Mouse (Mus musculus) adrenal gland, postnatal 36 days (tissue): ENCODE results near the gene Qpctl. TPM values are rescaled to one million over a fixed set of nuclear protein-coding genes. Genes with fewer than 3 reads are reported as not detected.

Experiments used
- DNase-seq, 2 experiments: peaks; one replicate each; pipeline ENCODE4 v3.0.0; 2021; ENCODE audit warnings: mixed read lengths in 1 of 2
- total RNA-seq, 2 experiments: library from RNA; stranded (reverse); gene quantifications; 2 replicates each; pipeline ENCODE4 v1.2.3; 2021

Gene Qpctl
- total RNA-seq, 2 experiments from 2014 or later, result 17.4 to 18.8 TPM

GRCm38 (mm10) chr7:19121686-19122085, 27.4 kb downstream of the Qpctl start:
- peak in 1 of 2 experiments; percentile 47 for DNase-seq

DNA sequence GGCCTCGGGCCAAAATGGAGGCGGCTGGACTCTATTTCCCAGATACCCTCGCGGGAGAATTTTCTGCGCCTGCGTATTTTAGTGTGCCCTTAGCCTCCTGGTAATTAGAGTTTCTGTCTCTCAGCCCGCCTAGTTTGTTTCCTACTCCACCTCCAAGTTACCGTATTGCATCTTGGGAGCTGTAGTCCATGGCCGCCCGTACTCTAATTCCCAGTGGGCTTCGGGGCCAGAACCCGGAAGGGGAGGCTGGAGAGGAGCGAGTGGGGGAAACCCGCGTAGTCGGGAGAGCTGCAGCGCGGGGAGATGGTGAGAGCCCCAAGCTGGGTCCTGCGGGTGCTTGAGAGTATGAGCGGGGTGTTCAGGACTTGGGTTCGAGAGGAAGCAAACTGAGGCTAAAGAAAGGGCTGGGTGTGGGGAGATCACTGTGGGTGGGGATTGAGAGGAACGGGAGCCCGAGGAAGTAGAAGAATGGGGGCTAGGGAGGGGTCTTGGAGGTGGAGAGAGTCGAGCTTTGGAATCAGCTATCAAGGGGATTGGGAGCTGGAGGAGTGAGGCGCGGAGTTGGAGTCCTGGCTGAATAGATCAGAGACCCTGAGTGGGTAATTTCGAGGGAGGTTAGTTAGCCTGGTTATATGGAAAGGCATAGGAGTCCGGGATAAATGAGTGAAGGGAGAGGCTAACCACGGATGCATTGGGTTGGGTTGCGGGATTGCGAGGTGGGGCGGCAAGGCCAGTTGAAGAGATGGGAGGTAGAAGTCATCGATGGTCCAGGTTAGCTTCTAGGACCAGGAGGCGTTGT, 29.3 kb downstream of the Qpctl start, which contains the start of gene Fbxo46:
Gene Fbxo46, plus strand, starts transcription at position 229 of the 799 bp plus-strand sequence.
- DNase-seq, result peak; percentile 93

DNA sequence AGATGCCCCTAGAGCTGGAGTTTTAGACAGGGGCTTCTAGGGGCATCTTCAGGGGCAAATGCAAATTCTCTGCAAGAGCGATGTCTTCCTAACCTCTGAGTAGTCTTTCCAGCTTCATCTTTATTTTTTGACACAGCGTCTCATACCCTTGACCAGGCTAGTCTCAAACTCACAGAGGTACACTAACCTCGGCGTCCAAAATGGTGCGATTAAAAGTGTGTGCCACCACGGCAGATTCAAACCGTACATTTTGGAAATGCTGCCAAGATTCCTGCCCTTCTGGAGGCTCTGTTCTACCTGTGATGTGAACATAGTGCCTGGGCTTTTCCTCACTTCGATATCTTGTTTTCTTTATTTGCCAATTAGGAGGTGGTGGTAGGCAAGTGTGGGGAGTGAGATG, 30.0 kb downstream of the Qpctl start:
- no peak for DNase-seq

DNA sequence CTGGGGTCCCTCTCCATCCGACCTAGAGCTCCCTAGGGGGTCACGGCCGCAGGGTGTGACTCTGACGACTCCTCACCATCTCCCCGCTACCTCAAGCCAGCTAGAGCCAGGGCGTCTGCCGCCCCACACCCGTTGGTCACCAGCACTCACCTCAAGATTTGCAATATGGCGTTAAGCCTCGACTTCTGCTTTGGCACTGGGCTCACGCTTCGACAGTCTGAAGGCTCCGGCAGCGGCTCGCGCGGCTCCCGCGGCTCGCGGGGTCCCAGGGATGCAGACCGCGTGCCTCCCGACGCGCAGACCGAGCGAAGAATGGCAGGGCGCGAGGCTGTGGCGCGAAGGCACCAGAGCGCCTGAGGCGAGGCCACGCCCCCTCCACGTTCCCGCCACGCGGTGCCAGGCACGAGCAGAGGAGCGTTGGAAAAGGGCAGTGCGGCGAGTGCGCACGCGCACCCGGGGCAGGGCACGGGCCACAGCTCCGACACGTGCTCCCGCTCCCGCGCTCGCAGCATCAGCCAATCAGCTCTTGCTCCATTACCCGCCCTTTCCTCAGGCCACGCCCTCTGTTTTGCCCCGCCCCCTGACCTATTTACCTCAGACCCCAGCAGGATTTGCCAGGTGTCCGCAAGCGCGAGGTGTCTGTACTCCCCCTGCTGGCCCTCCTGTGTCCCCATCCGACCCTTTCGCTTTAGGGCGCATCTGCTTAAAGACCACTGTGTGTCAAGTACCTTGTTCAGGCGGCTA, 30.9 kb downstream of the Qpctl start, which contains the start of gene Gm4969:
Gene Gm4969, minus strand, starts transcription at position 341 of the 744 bp plus-strand sequence.
- DNase-seq, result peak; percentile 58 to 68

- DNase-seq, result peak in 1 of 2 experiments; percentile 22
These were observed 39.5 kb downstream of the Qpctl start for GRCm38 (mm10) chr7:19109565-19109964.

- peak in 1 of 2 experiments; percentile 43 for DNase-seq
These were observed 41.7 kb downstream of the Qpctl start for GRCm38 (mm10) chr7:19107436-19107835.

GRCm38 (mm10) chr7:19104486-19104885, 44.6 kb downstream of the Qpctl start:
- no peak for DNase-seq

- no peak for DNase-seq
These were observed 45.4 kb downstream of the Qpctl start for GRCm38 (mm10) chr7:19103741-19104140.

DNA sequence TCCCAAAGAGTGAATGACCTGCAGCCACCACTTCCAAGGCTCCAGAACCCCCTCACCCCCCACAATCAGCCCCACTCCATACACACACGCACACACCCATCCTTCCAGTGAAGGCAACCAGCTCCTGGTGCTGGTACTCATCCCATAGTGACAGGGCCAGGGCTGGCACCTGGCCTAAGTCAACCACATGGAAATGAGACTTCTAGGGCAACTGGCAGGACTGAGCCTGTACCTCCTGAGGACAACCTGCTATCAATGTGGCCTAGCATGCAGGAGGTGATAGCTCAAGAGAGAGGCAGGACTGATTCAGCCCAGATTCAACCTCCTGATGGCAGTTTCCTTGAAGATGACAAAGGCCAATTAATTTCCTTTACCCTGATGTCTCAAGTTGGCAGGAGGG, 48.8 kb downstream of the Qpctl start:
- no peak for DNase-seq

GRCm38 (mm10) chr7:19098811-19099210, 50.3 kb downstream of the Qpctl start:
- DNase-seq, result no peak

DNA sequence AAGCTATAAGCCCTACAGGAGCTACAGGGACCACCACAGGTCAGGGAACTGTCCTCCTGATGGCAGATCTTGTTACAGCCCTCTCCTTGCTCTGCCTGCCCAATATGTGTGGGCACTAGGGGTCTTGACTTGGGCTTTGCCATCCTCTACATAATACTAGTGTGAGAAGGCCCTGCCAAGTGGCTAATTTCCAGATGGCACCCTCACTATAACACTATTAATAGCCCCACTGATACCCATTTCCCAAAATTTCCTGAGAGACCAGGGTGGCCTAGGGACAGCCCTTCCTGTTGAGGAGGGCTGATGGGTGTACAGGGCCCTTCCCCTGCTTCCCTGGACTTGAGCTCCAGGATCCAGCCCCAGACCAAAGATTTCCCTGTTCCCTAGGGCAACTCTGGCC, 51.2 kb downstream of the Qpctl start:
- no peak for DNase-seq

- no peak for DNase-seq
These were observed 51.9 kb downstream of the Qpctl start for GRCm38 (mm10) chr7:19097217-19097616.

DNA sequence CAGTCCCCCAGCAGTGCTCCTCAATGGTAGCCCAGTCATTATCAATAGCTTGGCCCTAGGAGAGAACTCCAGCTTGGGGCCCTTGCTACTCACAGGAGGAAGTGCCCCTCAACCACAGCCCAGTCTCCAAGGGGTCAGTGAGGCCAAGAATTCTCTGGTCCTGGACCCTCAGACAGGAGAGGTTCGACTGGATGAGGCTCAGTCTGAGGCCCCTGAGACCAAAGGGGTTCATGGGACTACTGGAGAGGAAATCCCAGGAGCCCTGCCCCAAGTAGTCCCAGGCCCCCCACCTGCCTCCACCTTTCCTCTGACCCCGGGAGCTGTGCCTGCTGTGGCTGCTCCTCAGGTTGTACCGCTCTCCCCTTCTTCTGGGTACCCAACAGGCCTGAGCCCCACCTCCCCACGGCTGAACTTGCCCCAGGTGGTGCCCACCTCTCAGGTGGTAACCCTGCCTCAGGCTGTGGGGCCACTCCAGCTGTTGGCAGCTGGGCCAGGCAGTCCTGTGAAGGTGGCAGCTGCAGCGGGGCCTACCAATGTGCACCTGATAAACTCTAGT, 52.6 kb downstream of the Qpctl start:
- DNase-seq, result no peak

DNA sequence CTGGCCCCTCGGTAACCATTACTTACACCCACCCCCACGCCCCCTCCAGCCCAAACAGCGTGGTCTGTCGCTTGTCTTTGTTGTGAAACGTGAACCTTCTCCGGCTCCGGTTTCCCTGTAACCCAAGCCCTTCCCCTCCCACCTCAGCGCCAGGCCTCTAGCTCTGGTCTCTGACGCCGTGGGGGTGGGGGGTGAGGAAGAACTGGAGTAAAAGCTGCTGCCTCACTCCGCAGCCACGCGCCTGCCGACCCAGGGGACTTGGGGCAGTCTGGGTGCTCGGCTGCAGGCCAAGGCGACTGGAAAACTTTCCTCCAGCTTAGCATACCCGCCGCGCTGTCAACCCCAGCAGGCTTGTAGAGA, 53.4 kb downstream of the Qpctl start:
- DNase-seq, result peak; percentile 76 to 91

DNA sequence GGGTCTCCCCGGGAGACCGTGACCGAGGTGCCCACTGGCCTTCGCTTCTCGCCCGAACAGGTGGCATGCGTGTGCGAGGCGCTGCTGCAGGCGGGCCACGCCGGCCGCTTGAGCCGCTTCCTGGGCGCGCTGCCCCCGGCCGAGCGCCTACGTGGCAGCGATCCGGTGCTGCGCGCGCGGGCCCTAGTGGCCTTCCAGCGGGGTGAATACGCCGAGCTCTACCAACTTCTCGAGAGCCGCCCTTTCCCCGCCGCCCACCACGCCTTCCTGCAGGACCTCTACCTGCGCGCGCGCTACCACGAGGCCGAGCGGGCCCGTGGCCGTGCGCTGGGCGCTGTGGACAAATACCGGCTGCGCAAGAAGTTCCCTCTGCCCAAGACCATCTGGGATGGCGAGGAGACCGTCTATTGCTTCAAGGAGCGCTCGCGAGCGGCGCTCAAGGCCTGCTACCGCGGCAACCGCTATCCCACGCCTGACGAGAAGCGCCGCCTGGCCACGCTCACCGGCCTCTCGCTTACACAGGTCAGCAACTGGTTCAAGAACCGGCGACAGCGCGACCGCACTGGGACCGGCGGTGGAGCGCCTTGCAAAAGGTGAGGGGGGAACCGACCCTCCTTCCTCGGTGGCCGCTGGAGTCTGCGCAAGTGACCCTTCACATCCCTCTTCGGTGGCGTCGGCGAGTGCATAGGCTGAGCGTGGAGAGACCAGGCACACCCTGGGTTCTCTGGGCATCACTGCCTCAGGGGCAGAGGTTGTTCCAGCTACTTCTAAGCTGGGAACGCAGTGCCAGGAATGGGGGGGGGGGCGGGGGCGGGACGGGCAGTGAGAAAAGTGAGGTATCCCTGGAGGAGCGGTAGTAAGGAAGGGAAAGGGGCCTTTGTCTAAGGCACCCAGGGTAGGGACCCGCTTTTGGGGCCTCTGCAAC, 54.0 kb downstream of the Qpctl start:
- peak; percentile 67 to 77 for DNase-seq

DNA sequence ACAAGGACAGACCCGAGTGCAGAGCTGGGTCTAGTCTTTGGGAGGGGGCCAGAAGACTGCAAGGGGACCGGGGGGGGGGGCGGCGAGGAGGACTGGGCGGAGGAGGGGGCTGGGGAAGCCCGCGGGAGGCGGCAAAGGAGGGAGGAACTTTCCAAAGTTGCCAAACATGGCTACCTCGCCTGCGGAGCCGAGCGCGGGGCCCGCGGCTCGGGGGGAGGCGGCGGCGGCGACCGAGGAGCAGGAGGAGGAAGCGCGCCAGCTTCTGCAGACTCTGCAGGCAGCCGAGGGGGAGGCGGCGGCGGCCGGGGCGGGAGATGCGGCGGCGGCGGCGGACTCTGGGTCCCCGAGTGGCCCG, 54.6 kb downstream of the Qpctl start, which contains the start of gene Six5:
Gene Six5, plus strand, starts transcription at position 124 of the 355 bp plus-strand sequence.
- DNase-seq, result peak; percentile 64 to 74

- DNase-seq, result peak; percentile 99
These were observed 55.3 kb downstream of the Qpctl start for GRCm38 (mm10) chr7:19093537-19094385.

GRCm38 (mm10) chr7:19093174-19093521, 55.9 kb downstream of the Qpctl start:
- DNase-seq, result peak; percentile 92 to 94

DNA sequence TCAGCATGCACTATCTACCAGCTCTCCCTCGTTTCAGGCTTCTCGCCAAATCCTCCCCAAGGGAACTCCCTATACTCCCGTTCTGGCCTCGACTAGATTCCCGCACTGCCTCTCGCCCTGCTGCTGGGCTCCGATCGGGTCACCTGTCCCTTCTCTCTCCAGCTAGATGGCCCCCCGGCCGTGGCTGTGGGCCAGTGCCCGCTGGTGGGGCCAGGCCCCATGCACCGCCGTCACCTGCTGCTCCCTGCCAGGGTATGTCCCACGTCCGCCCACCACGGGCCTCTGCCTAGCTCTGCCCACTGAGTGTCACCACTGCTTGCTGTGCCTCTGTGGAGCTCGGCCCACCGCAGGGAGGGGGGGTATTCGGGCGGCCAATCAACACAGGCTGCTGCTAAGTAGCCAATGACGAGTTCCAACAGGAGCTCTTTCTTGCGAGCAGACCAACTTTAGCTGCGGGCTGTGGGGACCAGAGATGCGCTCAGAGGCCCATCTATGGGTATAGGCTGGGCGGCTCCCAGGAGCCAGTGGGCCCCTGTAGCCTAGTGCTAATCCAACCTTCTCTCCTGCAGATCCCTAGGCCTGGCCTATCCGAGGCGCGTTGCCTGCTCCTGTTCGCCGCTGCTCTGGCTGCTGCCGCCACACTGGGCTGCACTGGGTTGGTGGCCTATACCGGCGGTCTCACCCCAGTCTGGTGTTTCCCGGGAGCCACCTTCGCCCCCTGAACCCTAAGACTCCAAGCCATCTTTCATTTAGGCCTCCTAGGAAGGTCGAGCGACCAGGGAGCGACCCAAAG, 56.5 kb downstream of the Qpctl start:
- DNase-seq, result peak; percentile 71 to 78

DNA sequence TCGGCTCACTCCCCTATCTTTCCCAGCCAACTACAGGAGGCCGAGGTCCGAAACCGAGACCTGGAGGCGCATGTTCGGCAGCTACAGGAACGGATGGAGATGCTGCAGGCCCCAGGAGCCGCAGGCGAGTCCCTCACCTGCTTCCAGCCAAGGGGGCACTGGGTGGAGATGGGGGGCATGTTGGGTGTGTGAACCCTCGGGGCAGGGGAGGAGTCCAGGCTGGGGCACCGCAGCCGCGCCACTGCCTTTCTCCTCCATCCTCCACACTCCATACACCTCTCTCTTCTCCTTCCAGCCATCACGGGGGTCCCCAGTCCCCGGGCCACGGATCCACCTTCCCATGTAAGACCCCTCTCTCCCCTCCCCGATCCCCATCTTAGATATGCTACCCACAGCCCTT, 57.2 kb downstream of the Qpctl start:
- DNase-seq, result no peak
